Mouse (Mus musculus): ENCODE data around the gene Dgkz. TPM values are rescaled to one million over a fixed set of nuclear protein-coding genes. Genes with fewer than 3 reads are reported as not detected.

Gene Dgkz
- polyA plus RNA-seq, 1 experiment, result 47.1 TPM

- no peaks in the 10 kb centered on the region for H3K27me3 ChIP-seq (ENCODE audit: control insufficient read depth, insufficient read depth, insufficient read length)
- no peak overlapping the region for H3ac ChIP-seq (ENCODE audit: control insufficient read depth, insufficient read length, low read depth)
- H3K79me2 ChIP-seq (ENCODE audit: control insufficient read depth, insufficient read depth), result peaks cover 92% of the 10 kb centered on the region
- peaks cover 32% of the 10 kb centered on the region for H3K36me3 ChIP-seq (ENCODE audit: control insufficient read depth, insufficient read depth)
- H3K4me3 ChIP-seq (ENCODE audit: insufficient read depth, poor library complexity, severe bottlenecking), result no peak overlapping the region
- TF ChIP-seq FOSL1 (IDR thresholded peaks at IDR 0.05; ENCODE audit: insufficient read depth, low read length, poor library complexity, severe bottlenecking), result no peak
- TF ChIP-seq MAX (IDR thresholded peaks at IDR 0.05), result no peak
- TF ChIP-seq CEBPB (IDR thresholded peaks at IDR 0.05; ENCODE audit: low read depth), result no peak
- no peak for TF ChIP-seq USF1 (IDR thresholded peaks at IDR 0.05; ENCODE audit: low read depth)
- TF ChIP-seq MYOD1 (IDR thresholded peaks at IDR 0.05; ENCODE audit: control insufficient read depth, insufficient read length, low read depth), result no peak
- TF ChIP-seq CTCF (IDR thresholded peaks at IDR 0.05; ENCODE audit: control insufficient read depth, insufficient read depth, insufficient read length), result no peak
- no peak for TF ChIP-seq MYOG (IDR thresholded peaks at IDR 0.05; ENCODE audit: control insufficient read depth, extremely low read depth, insufficient read length)
- peaks cover 43% of the 10 kb centered on the region for H3K79me3 ChIP-seq (ENCODE audit: low read depth)
Observed at GRCm38 (mm10) chr2:92017440-92017839, 41.8 kb upstream of the Dgkz start.

GRCm38 (mm10) chr2:92016981-92017380, 41.3 kb upstream of the Dgkz start:
- Histone ChIP-seq H3K79me2 (ENCODE audit: control insufficient read depth, insufficient read depth) (peaks cover 92% of the 10 kb centered on the region), H3ac (ENCODE audit: control insufficient read depth, insufficient read length, low read depth) (peak overlapping the region; percentile 56), H3K36me3 (ENCODE audit: control insufficient read depth, insufficient read depth) (peaks cover 31% of the 10 kb centered on the region), H3K79me3 (ENCODE audit: low read depth) (peaks cover 42% of the 10 kb centered on the region), H3K27me3 (ENCODE audit: control insufficient read depth, insufficient read depth, insufficient read length) (no peaks in the 10 kb centered on the region), H3K4me3 (ENCODE audit: insufficient read depth, poor library complexity, severe bottlenecking) (no peak overlapping the region)
- no peak for TF ChIP-seq MYOG (IDR thresholded peaks at IDR 0.05; ENCODE audit: control insufficient read depth, extremely low read depth, insufficient read length)
- TF ChIP-seq USF1 (IDR thresholded peaks at IDR 0.05; ENCODE audit: low read depth), result no peak
- TF ChIP-seq CEBPB (IDR thresholded peaks at IDR 0.05; ENCODE audit: low read depth), result no peak
- TF ChIP-seq FOSL1 (IDR thresholded peaks at IDR 0.05; ENCODE audit: insufficient read depth, low read length, poor library complexity, severe bottlenecking), result no peak
- peak; percentile 73 for TF ChIP-seq MAX (IDR thresholded peaks at IDR 0.05)
- no peak for TF ChIP-seq CTCF (IDR thresholded peaks at IDR 0.05; ENCODE audit: control insufficient read depth, insufficient read depth, insufficient read length)
- TF ChIP-seq MYOD1 (IDR thresholded peaks at IDR 0.05; ENCODE audit: control insufficient read depth, insufficient read length, low read depth), result peak; percentile 74

DNA sequence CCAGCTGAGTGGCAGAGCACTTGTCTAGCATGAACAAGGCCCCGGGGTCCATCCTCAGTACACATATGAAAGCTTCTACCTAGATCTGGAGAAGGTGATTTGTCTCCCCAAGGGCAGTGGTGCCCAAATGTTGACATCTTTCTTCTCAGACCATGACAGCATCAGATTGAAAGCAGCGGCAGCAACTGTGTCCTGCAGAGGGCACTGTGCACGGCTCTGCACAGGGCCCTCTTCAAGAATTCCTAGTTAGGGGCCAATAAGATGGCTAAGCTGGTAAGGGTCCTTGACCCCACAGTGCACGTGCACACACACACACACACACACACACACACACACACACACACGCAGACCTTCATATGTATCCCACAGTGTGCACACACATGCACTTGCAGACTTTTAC, 39.2 kb upstream of the Dgkz start:
- Histone ChIP-seq H3K36me3 (ENCODE audit: control insufficient read depth, insufficient read depth) (peaks cover 28% of the 10 kb centered on the region), H3ac (ENCODE audit: control insufficient read depth, insufficient read length, low read depth) (no peak overlapping the region), H3K79me2 (ENCODE audit: control insufficient read depth, insufficient read depth) (peaks cover 92% of the 10 kb centered on the region), H3K27me3 (ENCODE audit: control insufficient read depth, insufficient read depth, insufficient read length) (no peaks in the 10 kb centered on the region), H3K79me3 (ENCODE audit: low read depth) (peaks cover 38% of the 10 kb centered on the region), H3K4me3 (ENCODE audit: insufficient read depth, poor library complexity, severe bottlenecking) (no peak overlapping the region)
- TF ChIP-seq CEBPB (IDR thresholded peaks at IDR 0.05; ENCODE audit: low read depth) (no peak), FOSL1 (IDR thresholded peaks at IDR 0.05; ENCODE audit: insufficient read depth, low read length, poor library complexity, severe bottlenecking) (no peak), MAX (IDR thresholded peaks at IDR 0.05) (no peak), CTCF (IDR thresholded peaks at IDR 0.05; ENCODE audit: control insufficient read depth, insufficient read depth, insufficient read length) (no peak), MYOD1 (IDR thresholded peaks at IDR 0.05; ENCODE audit: control insufficient read depth, insufficient read length, low read depth) (no peak), USF1 (IDR thresholded peaks at IDR 0.05; ENCODE audit: low read depth) (no peak), MYOG (IDR thresholded peaks at IDR 0.05; ENCODE audit: control insufficient read depth, extremely low read depth, insufficient read length) (no peak)

GRCm38 (mm10) chr2:92014248-92014647, 38.6 kb upstream of the Dgkz start:
- H3K79me3 ChIP-seq (ENCODE audit: low read depth), result peaks cover 37% of the 10 kb centered on the region
- no peak overlapping the region for H3ac ChIP-seq (ENCODE audit: control insufficient read depth, insufficient read length, low read depth)
- TF ChIP-seq MAX (IDR thresholded peaks at IDR 0.05), result no peak
- no peak for TF ChIP-seq CEBPB (IDR thresholded peaks at IDR 0.05; ENCODE audit: low read depth)
- TF ChIP-seq CTCF (IDR thresholded peaks at IDR 0.05; ENCODE audit: control insufficient read depth, insufficient read depth, insufficient read length), result no peak
- no peak for TF ChIP-seq FOSL1 (IDR thresholded peaks at IDR 0.05; ENCODE audit: insufficient read depth, low read length, poor library complexity, severe bottlenecking)
- TF ChIP-seq USF1 (IDR thresholded peaks at IDR 0.05; ENCODE audit: low read depth), result no peak
- no peak for TF ChIP-seq MYOG (IDR thresholded peaks at IDR 0.05; ENCODE audit: control insufficient read depth, extremely low read depth, insufficient read length)
- peaks cover 23% of the 10 kb centered on the region for H3K36me3 ChIP-seq (ENCODE audit: control insufficient read depth, insufficient read depth)
- no peak overlapping the region for H3K4me3 ChIP-seq (ENCODE audit: insufficient read depth, poor library complexity, severe bottlenecking)
- H3K27me3 ChIP-seq (ENCODE audit: control insufficient read depth, insufficient read depth, insufficient read length), result no peaks in the 10 kb centered on the region
- peaks cover 89% of the 10 kb centered on the region for H3K79me2 ChIP-seq (ENCODE audit: control insufficient read depth, insufficient read depth)

DNA sequence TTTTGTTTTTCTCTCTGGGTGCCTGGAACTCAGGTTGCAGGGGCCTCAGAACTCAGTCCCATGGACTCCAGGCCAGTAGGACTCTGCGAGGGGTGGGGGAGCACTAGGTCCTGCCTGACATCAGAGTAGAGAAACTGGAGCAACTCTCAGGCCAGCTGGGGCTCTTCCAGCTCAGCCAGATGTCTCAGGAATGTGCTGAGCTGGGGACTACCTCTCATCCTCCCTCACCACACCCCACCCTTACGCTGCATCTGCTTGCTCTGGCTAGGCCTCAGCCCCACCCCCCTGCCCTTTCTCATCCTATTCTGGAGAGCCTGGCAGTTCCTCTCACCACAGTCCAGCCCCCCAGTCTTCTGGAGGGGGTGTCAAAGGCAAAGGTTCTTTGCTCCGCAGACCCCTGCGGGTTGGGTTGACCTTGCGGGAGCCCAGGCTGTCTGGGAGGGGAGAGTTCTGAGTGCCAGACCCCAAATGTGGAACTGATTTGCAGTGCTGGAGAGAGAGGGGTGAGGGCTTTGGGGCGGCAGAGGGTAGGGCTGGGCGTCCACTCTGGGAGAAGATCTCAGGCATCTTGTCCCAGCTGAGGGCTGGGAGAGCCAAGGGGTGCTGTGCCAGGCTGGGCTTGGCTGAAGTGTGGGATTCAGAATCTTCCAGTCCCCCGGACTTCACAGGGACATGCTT, 37.2 kb upstream of the Dgkz start:
- Histone ChIP-seq H3K79me2 (ENCODE audit: control insufficient read depth, insufficient read depth) (peaks cover 79% of the 10 kb centered on the region), H3K79me3 (ENCODE audit: low read depth) (peaks cover 32% of the 10 kb centered on the region), H3K36me3 (ENCODE audit: control insufficient read depth, insufficient read depth) (peaks cover 20% of the 10 kb centered on the region), H3K27me3 (ENCODE audit: control insufficient read depth, insufficient read depth, insufficient read length) (no peaks in the 10 kb centered on the region), H3ac (ENCODE audit: control insufficient read depth, insufficient read length, low read depth) (peak overlapping the region; percentile 34), H3K4me3 (ENCODE audit: insufficient read depth, poor library complexity, severe bottlenecking) (no peak overlapping the region)
- TF ChIP-seq MYOD1 (IDR thresholded peaks at IDR 0.05; ENCODE audit: control insufficient read depth, insufficient read length, low read depth), result peak; percentile 56
- TF ChIP-seq USF1 (IDR thresholded peaks at IDR 0.05; ENCODE audit: low read depth), result no peak
- TF ChIP-seq MYOG (IDR thresholded peaks at IDR 0.05; ENCODE audit: control insufficient read depth, extremely low read depth, insufficient read length), result no peak
- peak; percentile 42 for TF ChIP-seq MAX (IDR thresholded peaks at IDR 0.05)
- TF ChIP-seq CEBPB (IDR thresholded peaks at IDR 0.05; ENCODE audit: low read depth), result no peak

Data from C2C12 (cell line).